Mouse (Mus musculus) lung, adult 2 months (tissue): Measurements from ENCODE around the gene Lsp1.

Source experiments
- CTCF ChIP-seq: fragments of 200-500 bp; IDR thresholded peaks from 2 replicates; pipeline ENCODE4 v1.5.1; 2011; ENCODE audit warnings: mild to moderate bottlenecking, low read length, control low read depth; ENCODE audit not compliant: insufficient read depth
- POLR2A ChIP-seq: fragments of 200-500 bp; IDR thresholded peaks from 2 replicates; pipeline ENCODE4 v1.6.1; 2011; ENCODE audit warnings: low read depth, mild to moderate bottlenecking, control low read depth, low read length, borderline replicate concordance; ENCODE audit errors: extremely low read depth

DNA sequence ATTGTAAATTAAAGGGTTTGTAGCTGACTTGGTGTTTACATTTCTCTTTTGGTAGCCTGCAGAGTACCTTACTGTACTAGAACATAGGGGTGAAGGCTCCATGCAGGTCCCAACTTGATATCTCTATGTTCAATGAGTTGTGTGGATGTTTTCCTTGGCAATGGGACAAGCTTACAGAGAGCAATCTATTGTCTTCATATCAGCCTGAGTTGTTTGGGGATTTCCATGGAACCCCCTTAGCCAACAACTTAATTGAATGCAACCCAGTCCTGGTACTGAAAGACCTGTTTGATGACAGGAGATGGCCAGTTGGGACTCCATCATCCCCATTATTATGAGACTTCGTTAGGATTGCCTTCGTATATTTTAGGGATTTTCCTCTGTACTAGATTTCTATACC lies 42.6 kb upstream of the Lsp1 start:
- no peak for TF ChIP-seq POLR2A
- TF ChIP-seq CTCF = no peak
